Mouse (Mus musculus) liver, embryonic 16.5 days (tissue): Measurements from ENCODE around the gene Carhsp1. TPM values are rescaled to one million over a fixed set of nuclear protein-coding genes. Genes with fewer than 3 reads are reported as not detected.
A peak's percentile ranks its signal among the peaks of the same experiment; 100 is the strongest.

Source experiments
- ATAC-seq: fragments of 200-750 bp; cut with Nextera tagmentation; 2 replicates; pipeline ENCODE4 v1.8.0; 2017; ENCODE audit warnings: low read depth, mild to moderate bottlenecking, moderate number of reproducible peaks, moderate library complexity
- H3K27ac ChIP-seq: fragments of 300-500 bp; sonication (generic); 2 replicates; pipeline ENCODE4 v1.5.1; 2014; ENCODE audit warnings: mild to moderate bottlenecking, low read length
- H3K27me3 ChIP-seq: fragments of 300-500 bp; sonication (generic); 2 replicates; pipeline ENCODE4 v1.6.1; 2014; ENCODE audit warnings: low read depth, low read length, mixed read lengths; ENCODE audit not compliant: control insufficient read depth, insufficient read depth
- H3K36me3 ChIP-seq: fragments of 300-500 bp; sonication (generic); 2 replicates; pipeline ENCODE4 v1.6.1; 2014; ENCODE audit warnings: mild to moderate bottlenecking; ENCODE audit not compliant: control insufficient read depth, insufficient read depth
- H3K4me1 ChIP-seq: fragments of 300-500 bp; sonication (generic); 2 replicates; pipeline ENCODE4 v1.6.1; 2014; ENCODE audit warnings: low read depth, low read length, mixed read lengths; ENCODE audit not compliant: control insufficient read depth
- H3K4me2 ChIP-seq: fragments of 300-500 bp; sonication (generic); 2 replicates; pipeline ENCODE4 v1.6.1; 2014; ENCODE audit warnings: low read depth, low read length, mixed read lengths
- H3K4me3 ChIP-seq: fragments of 300-500 bp; sonication (generic); 2 replicates; pipeline ENCODE4 v1.5.1; 2014; ENCODE audit warnings: low read depth, mild to moderate bottlenecking, low read length
- H3K9ac ChIP-seq: fragments of 300-500 bp; sonication (generic); 2 replicates; pipeline ENCODE4 v1.6.1; 2014; ENCODE audit warnings: low read depth, low read length
- H3K9me3 ChIP-seq: fragments of 300-500 bp; sonication (generic); replicated peaks from 2 replicates; pipeline ENCODE4 v1.6.1; 2016; ENCODE audit warnings: low read length; ENCODE audit not compliant: control insufficient read depth
- WGBS: fragments of 180-500 bp; shearing (Covaris S2); extraction: QIAGEN DNeasy Blood & Tissue Kit; methylation state at CpG from one replicate; pipeline ENCODE4 v1.1.7; 2014; ENCODE audit not compliant: insufficient replicate concordance; 5-methylcytosine and 5-hydroxymethylcytosine counted together
- polyA plus RNA-seq: library from polyadenylated mRNA; unstranded; fragments of >200 nt; fragmentation: Nextera tagmentation; extraction: Ambion mirVana; gene quantifications from 2 replicates; pipeline ENCODE4 v1.2.1, GENCODE M21; 2015

Gene Carhsp1
- polyA plus RNA-seq, 1 experiment from 2014 or later, result 96.6 TPM

DNA sequence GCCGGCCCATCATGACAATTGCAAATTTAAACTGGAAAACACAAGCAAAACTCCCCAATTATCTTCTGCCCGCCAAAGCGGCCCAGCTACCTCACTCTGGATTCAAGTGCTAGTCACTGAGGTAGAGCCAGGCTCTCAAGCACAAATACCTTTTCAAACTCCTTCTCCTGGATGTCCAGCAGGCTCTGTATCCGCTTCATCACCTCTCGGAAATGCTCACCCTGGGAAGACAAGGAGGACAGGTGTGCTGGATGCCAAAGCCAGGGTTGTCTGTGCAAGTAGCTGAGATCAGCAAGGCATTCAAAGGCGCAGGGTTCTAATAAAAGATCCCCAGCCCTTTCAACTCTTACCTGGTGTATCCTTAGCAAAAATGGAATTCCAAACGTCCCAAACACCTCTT is 19.3 kb upstream of the Carhsp1 start:
- no peak overlapping the region for H3K9ac ChIP-seq
- H3K27ac ChIP-seq, result peak overlapping the region; percentile 73
- no peak overlapping the region for H3K4me2 ChIP-seq
- ATAC-seq, result no peak
- H3K27me3 ChIP-seq, result no peaks in the 10 kb centered on the region
- peaks cover 78% of the 10 kb centered on the region for H3K36me3 ChIP-seq
- H3K4me1 ChIP-seq, result peaks cover 33% of the 10 kb centered on the region
- 89% methylated on average over 7 of the region's 7 CpGs for WGBS
- no peak overlapping the region for H3K4me3 ChIP-seq
- no peaks in the 10 kb centered on the region for H3K9me3 ChIP-seq

DNA sequence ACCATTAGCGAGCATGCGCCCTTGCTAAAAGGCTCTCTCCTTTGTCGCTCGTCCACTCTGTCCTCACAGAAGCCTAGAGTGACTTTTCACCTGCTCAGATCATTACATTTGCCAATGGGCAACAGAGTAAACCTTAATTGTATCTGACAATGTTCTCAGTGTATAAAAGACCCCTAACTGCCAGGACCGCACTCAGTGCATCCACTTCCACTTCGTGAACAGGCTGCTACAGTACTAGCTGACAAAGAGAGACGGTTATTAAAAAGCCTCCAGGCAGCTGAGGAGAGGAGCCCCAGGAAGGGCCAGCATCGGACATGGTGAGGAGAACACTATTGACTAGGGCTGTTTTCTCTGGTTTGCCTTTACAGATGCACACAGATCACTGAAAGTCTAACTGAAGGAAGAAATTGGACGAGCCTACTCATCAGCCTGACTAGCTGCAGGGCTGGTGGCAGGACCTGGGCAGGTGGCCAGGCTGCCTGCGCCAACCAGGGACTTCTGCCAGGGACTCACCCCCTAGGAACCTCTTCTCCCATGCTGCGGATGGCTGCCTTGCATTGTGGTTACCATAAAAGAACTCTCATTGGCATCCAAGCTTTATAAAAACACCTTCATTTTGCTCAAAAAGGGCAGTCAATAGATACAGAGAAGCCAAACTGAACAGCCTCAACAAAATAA is 18.2 kb upstream of the Carhsp1 start:
- H3K9ac ChIP-seq, result no peak overlapping the region
- H3K4me3 ChIP-seq, result no peak overlapping the region
- no peak overlapping the region for H3K4me2 ChIP-seq
- H3K27me3 ChIP-seq, result no peaks in the 10 kb centered on the region
- H3K36me3 ChIP-seq, result peaks cover 69% of the 10 kb centered on the region
- peaks cover 43% of the 10 kb centered on the region for H3K4me1 ChIP-seq
- no peaks in the 10 kb centered on the region for H3K9me3 ChIP-seq
- peak overlapping the region; percentile 47 for H3K27ac ChIP-seq
- WGBS, result 93% methylated on average over 11 of the region's 11 CpGs
- no peak for ATAC-seq

DNA sequence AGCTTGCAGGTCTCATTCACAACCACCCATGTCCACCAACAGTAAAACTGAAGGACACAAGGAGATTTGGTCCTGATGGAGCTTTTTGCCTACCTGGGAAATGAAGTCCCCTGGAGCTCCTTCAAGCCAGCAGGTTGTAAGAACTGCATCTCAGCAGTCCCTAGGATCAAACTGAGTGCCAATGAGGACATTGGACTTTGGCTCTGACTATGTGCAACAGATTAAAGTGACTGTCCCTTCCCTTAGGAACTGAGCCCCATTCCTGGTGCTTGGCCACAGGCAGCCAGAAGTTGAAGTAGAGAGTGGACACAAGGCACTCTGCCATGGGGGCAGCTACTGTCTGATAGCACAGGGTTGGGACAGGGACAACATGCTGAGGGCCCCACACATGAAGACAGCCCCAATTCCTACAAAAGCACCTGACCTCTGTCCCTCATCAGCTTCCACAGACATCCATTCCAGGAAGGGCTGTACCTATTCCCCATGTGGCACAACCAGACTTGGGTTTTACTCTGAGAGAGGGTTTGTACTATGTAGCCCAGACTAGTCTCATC is 15.7 kb upstream of the Carhsp1 start:
- H3K4me3 ChIP-seq, result no peak overlapping the region
- H3K9ac ChIP-seq, result peak overlapping the region; percentile 63
- peaks cover 52% of the 10 kb centered on the region for H3K36me3 ChIP-seq
- H3K4me2 ChIP-seq, result peak overlapping the region; percentile 54
- ATAC-seq, result no peak
- H3K9me3 ChIP-seq, result no peaks in the 10 kb centered on the region
- no peaks in the 10 kb centered on the region for H3K27me3 ChIP-seq
- peak overlapping the region; percentile 93 for H3K27ac ChIP-seq
- peaks cover 52% of the 10 kb centered on the region for H3K4me1 ChIP-seq

DNA sequence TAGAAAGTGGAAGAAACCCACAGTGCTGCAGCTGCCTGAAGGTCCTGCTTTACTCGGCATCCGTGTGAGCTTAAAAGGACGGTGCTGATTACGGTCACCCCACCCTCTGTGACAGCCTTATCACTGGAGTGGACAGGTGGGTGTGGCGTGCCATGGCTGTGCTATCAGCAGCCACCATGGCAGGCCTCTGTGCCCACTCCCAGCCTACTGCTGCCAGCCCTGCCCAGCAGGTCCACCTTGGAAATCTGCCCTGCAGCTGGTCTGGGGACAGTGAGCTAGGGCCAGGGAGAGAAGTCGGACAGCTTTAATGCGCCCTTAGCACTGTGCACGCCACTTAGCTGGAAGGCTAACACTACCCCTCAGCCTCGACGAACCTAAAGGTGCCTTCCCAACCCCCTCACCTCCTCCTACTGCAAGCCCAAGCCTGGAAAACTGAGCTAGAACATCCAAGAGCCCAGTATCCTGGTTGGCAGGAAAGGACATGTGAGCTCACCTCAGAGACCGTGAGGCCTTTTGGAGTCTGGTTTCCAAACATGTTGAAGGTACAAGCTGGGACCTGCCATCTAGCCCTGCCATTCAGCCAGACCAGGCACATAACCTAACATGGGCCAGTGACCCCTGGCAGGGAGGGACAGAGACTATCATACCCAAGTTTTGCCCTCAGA is 15.0 kb upstream of the Carhsp1 start:
- peak; percentile 99 for ATAC-seq
- Histone ChIP-seq H3K36me3 (peaks cover 46% of the 10 kb centered on the region), H3K4me3 (peak overlapping the region; percentile 49), H3K9me3 (no peaks in the 10 kb centered on the region), H3K9ac (peak overlapping the region; percentile 80), H3K27ac (peak overlapping the region; percentile 96), H3K27me3 (no peaks in the 10 kb centered on the region), H3K4me2 (peak overlapping the region; percentile 79), H3K4me1 (peaks cover 52% of the 10 kb centered on the region)
- 25% methylated on average over 11 of the region's 11 CpGs for WGBS

DNA sequence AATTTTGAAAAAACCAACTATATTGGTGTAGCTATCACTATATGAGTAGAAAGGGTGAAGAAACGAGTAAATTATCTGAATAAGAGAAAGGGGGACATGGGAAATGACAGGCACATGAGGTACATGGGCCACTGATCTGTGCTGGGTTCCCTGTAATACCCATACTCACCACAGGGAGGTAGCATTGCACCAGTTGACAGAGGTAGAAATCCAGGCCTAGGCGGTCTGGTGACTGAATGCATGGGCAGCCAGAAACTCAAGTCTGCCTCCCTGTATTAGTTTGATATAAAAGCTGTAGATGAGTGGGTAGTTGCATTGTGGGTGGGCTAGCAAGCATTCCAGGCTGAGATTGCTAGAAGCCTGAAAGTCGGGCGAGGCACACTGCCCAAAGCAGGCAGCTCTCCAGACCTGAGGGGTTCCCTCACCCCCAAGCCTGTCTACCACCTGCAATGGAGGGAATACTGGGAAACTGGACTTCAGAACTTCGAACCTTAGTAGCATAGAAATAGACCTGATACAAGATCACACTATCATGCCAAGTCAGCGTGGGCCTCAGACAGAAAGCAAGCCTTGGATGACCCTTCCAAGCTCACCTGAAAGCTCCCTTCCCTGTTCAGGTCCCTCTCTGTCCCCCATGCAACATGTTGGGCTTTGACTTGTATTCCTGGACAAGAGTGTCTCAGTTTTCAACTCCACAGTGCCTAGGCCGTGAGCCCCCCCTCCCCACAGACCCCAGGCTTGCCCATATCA is 14.3 kb upstream of the Carhsp1 start:
- WGBS, result 15% methylated on average over 7 of the region's 7 CpGs
- peak overlapping the region; percentile 80 for H3K9ac ChIP-seq
- peak overlapping the region; percentile 96 for H3K27ac ChIP-seq
- peaks cover 52% of the 10 kb centered on the region for H3K4me1 ChIP-seq
- peak overlapping the region; percentile 79 for H3K4me2 ChIP-seq
- peaks cover 39% of the 10 kb centered on the region for H3K36me3 ChIP-seq
- no peaks in the 10 kb centered on the region for H3K27me3 ChIP-seq
- peak overlapping the region; percentile 49 for H3K4me3 ChIP-seq
- peak; percentile 49 for ATAC-seq
- no peaks in the 10 kb centered on the region for H3K9me3 ChIP-seq

DNA sequence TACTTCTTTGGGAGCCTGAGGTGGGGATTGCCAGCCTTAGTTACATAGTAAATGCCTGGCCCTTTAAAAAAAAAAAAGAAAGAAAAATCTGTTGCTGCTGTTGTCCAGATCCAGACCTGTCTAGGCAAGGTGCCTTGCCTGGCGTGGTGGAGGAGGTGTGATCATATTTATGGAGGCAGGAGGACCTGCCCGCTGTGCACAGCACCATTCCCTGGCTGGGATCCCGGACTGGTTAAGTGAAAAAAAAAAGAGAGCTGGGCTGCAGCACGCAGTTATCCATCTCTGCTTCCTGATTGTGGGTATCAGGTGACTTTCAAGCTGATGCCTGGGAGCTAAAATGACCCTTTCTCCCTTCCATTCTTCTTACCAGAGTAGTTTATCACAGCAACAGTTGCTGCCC is 13.1 kb upstream of the Carhsp1 start:
- H3K9ac ChIP-seq, result peak overlapping the region; percentile 40
- H3K4me3 ChIP-seq, result no peak overlapping the region
- peaks cover 55% of the 10 kb centered on the region for H3K4me1 ChIP-seq
- peaks cover 27% of the 10 kb centered on the region for H3K36me3 ChIP-seq
- WGBS, result 66% methylated on average over 4 of the region's 4 CpGs
- H3K9me3 ChIP-seq, result no peaks in the 10 kb centered on the region
- H3K4me2 ChIP-seq, result no peak overlapping the region
- H3K27ac ChIP-seq, result peak overlapping the region; percentile 96; the same call in 1 of the 2 replicates
- no peak for ATAC-seq
- no peaks in the 10 kb centered on the region for H3K27me3 ChIP-seq

DNA sequence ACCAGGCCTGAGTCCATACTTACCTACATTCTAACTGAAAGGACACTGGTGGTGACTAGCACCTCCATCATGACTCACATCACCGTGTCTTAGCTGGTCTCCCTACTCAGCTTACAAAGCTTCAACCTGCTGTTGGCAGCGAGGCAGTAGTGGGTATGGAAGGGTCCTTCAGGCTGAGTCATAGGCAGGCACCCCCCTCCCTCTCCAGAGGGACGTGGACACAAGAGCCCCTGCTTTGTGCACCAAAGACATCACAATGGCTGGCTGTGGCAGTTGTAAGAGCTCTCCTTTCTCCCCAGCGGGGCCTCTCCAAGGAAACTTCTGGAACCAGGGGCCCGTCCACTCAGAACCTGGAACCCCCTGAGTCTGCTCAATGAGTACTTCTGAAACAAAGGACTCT is 8.5 kb upstream of the Carhsp1 start, which contains the start of gene Gm5767:
Gene Gm5767 (plus strand): TSS at position 301 of the 400 bp plus-strand sequence.
- Histone ChIP-seq H3K4me3 (no peak within 1 kb of the TSS), H3K4me2 (no peak within 1 kb of the TSS), H3K36me3 (peaks cover 6% of the 10 kb centered on the region; the same call in 1 of the 2 replicates), H3K27me3 (no peaks in the 10 kb centered on the region), H3K27ac (peak within 1 kb of the TSS; percentile 46), H3K4me1 (peaks cover 58% of the 10 kb centered on the region), H3K9ac (no peak within 1 kb of the TSS), H3K9me3 (no peaks in the 10 kb centered on the region)
- 78% methylated on average over 5 of the region's 5 CpGs for WGBS
- no peak for ATAC-seq

DNA sequence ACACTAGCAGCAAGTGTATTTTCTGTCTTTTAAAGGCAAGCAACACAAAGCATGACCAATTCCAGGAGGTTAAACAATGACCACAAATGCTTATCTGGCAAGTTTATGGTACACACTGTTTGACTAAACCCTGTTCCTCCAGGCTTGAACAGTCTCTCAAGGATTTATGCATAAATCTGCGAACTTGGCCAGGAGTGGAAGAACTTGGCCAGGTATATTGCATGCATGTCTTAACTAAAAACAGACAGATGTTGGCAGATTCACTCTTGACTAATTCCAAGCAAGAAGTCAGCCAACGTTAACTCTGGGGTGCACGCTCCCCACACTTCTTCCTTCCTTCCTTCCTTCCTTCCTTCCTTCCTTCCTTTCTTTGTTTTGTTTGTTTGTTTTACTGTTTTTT is 7.8 kb upstream of the Carhsp1 start:
- Histone ChIP-seq H3K4me1 (peaks cover 58% of the 10 kb centered on the region), H3K9ac (no peak overlapping the region), H3K4me3 (no peak overlapping the region), H3K27ac (peak overlapping the region; percentile 46), H3K27me3 (no peaks in the 10 kb centered on the region), H3K9me3 (no peaks in the 10 kb centered on the region), H3K36me3 (peaks cover 2% of the 10 kb centered on the region; the same call in 1 of the 2 replicates), H3K4me2 (no peak overlapping the region)
- WGBS, result 65% methylated on average over 3 of the region's 3 CpGs
- ATAC-seq, result no peak
